Mouse (Mus musculus): ENCODE results near the gene Cd46. TPM values are rescaled to one million over a fixed set of nuclear protein-coding genes. Genes with fewer than 3 reads are reported as not detected.

The Cd46 gene
- total and polyA plus RNA-seq, 3 experiments = 0.66 to 1.0 (median 0.73) TPM

GRCm38 (mm10) chr1:195032738-195033137 lies 59.3 kb downstream of the Cd46 start:
- Histone ChIP-seq H3K79me2 (replicated peaks; ENCODE audit: control insufficient read depth, insufficient read depth, low read length) (no peaks in the 10 kb centered on the region), H3K27ac (peak overlapping the region; percentile 15; the same call in 1 of the 2 replicates), H3K4me1 (ENCODE audit: control insufficient read depth, insufficient read depth, low read length) (peaks cover 7% of the 10 kb centered on the region), H3K9ac (ENCODE audit: low read depth, low read length) (no peak overlapping the region), H3K36me3 (ENCODE audit: control insufficient read depth, insufficient read depth, low read length) (peaks cover 57% of the 10 kb centered on the region), H3K27me3 (ENCODE audit: control insufficient read depth, insufficient read depth, low read length) (no peaks in the 10 kb centered on the region), H3K4me3 (no peak overlapping the region)
- TF ChIP-seq POLR2A (IDR thresholded peaks at IDR 0.05; ENCODE audit: insufficient read depth, low read depth, low read length) (no peak), CTCF (IDR thresholded peaks at IDR 0.05) (no peak), EP300 (IDR thresholded peaks at IDR 0.05; ENCODE audit: insufficient read depth, low read depth, low read length) (no peak)
- DNase-seq = no peak
- WGBS = 87% methylated on average over 1 of the region's 1 CpGs
- intact Hi-C loops (cut with DNase I) = loop anchor here (2.0 kb wide), 1 partner anchor 14 kb away; no protein-coding TSS in a partner anchor

DNA sequence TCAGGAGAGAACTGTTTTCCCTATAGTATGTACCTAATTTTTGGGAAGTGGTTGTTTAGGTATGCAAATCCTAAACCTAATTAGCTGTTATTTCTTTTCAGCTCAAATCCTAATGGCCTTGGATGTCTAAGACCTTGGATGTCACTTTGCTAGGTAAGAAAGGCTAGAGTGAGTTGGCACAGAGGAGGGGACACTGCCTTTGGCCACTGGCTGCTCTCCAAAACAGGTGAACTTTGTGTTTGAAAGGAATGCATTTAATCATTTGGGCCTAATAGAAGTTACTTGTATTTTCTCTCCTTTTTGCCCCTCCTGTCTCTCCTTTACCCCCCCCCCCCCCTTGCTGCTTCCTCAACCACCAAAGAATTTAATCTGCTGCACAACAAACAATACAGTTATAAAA lies 60.3 kb downstream of the Cd46 start:
- intact Hi-C loops (cut with DNase I) = loop anchor here (2.0 kb wide), 1 partner anchor 13 kb away; no protein-coding TSS in a partner anchor
- no peaks in the 10 kb centered on the region for H3K79me2 ChIP-seq (replicated peaks; ENCODE audit: control insufficient read depth, insufficient read depth, low read length)
- H3K4me1 ChIP-seq (ENCODE audit: control insufficient read depth, insufficient read depth, low read length) = peaks cover 7% of the 10 kb centered on the region

DNA sequence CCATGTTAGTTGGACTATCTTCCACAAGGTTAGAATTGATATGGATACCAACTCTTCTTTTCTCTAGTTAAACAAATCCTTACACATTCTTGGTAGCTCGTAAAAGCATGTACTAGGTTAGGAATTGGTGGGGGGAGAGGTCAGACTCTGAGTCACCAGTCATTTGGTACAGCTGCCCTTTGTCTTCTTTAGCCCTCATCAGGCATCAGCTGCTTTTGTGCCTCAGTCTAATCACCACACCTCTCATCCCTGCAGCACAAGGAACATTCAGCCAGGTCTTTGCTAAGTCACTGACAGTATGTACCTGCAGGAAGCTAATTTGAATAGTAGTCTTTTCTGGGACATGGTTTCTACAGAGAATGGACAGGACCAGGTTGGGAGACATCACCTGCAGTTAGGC lies 64.5 kb downstream of the Cd46 start:
- Histone ChIP-seq H3K4me1 (ENCODE audit: control insufficient read depth, insufficient read depth, low read length) (peaks cover 5% of the 10 kb centered on the region), H3K27ac (no peak overlapping the region), H3K27me3 (ENCODE audit: control insufficient read depth, insufficient read depth, low read length) (no peaks in the 10 kb centered on the region), H3K36me3 (ENCODE audit: control insufficient read depth, insufficient read depth, low read length) (peaks cover 70% of the 10 kb centered on the region), H3K4me3 (no peak overlapping the region), H3K9ac (ENCODE audit: low read depth, low read length) (no peak overlapping the region), H3K79me2 (replicated peaks; ENCODE audit: control insufficient read depth, insufficient read depth, low read length) (no peaks in the 10 kb centered on the region)
- WGBS = 53% methylated on average over 1 of the region's 1 CpGs
- DNase-seq = no peak
- TF ChIP-seq CTCF (IDR thresholded peaks at IDR 0.05) (no peak), POLR2A (IDR thresholded peaks at IDR 0.05; ENCODE audit: insufficient read depth, low read depth, low read length) (no peak), EP300 (IDR thresholded peaks at IDR 0.05; ENCODE audit: insufficient read depth, low read depth, low read length) (no peak)
- intact Hi-C loops (cut with DNase I) = no loop called here

More for the DNA sequence above, 60.3 kb downstream of the Cd46 start:
- TF ChIP-seq EP300 (IDR thresholded peaks at IDR 0.05; ENCODE audit: insufficient read depth, low read depth, low read length) (no peak), POLR2A (IDR thresholded peaks at IDR 0.05; ENCODE audit: insufficient read depth, low read depth, low read length) (no peak), CTCF (IDR thresholded peaks at IDR 0.05) (no peak)
- DNase-seq = no peak
- H3K27ac ChIP-seq = no peak overlapping the region; the same call in 1 of the 2 replicates
- H3K9ac ChIP-seq (ENCODE audit: low read depth, low read length) = no peak overlapping the region
- H3K36me3 ChIP-seq (ENCODE audit: control insufficient read depth, insufficient read depth, low read length) = peaks cover 62% of the 10 kb centered on the region
- no peaks in the 10 kb centered on the region for H3K27me3 ChIP-seq (ENCODE audit: control insufficient read depth, insufficient read depth, low read length)
- no peak overlapping the region for H3K4me3 ChIP-seq

GRCm38 (mm10) chr1:195023848-195024247 lies 68.2 kb downstream of the Cd46 start:
- DNase-seq = no peak
- 64% methylated on average over 1 of the region's 1 CpGs for WGBS
- Histone ChIP-seq H3K79me2 (replicated peaks; ENCODE audit: control insufficient read depth, insufficient read depth, low read length) (no peaks in the 10 kb centered on the region), H3K27me3 (ENCODE audit: control insufficient read depth, insufficient read depth, low read length) (no peaks in the 10 kb centered on the region), H3K9ac (ENCODE audit: low read depth, low read length) (no peak overlapping the region), H3K27ac (peak overlapping the region; percentile 20), H3K36me3 (ENCODE audit: control insufficient read depth, insufficient read depth, low read length) (peaks cover 69% of the 10 kb centered on the region), H3K4me3 (no peak overlapping the region), H3K4me1 (ENCODE audit: control insufficient read depth, insufficient read depth, low read length) (peaks cover 8% of the 10 kb centered on the region)
- intact Hi-C loops (cut with DNase I) = no loop called here
- TF ChIP-seq POLR2A (IDR thresholded peaks at IDR 0.05; ENCODE audit: insufficient read depth, low read depth, low read length) = no peak
- no peak for TF ChIP-seq EP300 (IDR thresholded peaks at IDR 0.05; ENCODE audit: insufficient read depth, low read depth, low read length)
- no peak for TF ChIP-seq CTCF (IDR thresholded peaks at IDR 0.05)

DNA sequence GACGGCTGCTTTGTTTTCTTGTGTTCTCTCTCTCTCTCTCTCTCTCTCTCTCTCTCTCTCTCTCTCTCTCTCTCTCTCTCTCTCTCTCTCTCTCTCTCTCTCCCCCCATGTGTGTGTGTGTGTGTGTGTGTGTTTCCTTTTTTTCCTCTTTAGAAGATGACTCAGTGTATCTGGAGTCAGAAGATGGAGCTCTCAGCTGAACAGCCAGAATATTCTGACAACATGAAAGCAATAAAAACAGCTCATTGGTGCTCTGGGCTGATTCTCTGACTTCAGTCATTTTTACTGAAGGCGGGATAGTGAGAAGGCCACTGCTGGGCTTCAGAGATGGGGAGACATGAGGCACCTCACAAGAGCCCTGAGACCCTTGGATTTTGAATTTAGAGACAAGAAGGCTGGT lies 70.2 kb downstream of the Cd46 start:
- 64% methylated on average over 2 of the region's 2 CpGs for WGBS
- no peak for TF ChIP-seq POLR2A (IDR thresholded peaks at IDR 0.05; ENCODE audit: insufficient read depth, low read depth, low read length)
- no peak for TF ChIP-seq CTCF (IDR thresholded peaks at IDR 0.05)
- TF ChIP-seq EP300 (IDR thresholded peaks at IDR 0.05; ENCODE audit: insufficient read depth, low read depth, low read length) = no peak
- peaks cover 55% of the 10 kb centered on the region for H3K36me3 ChIP-seq (ENCODE audit: control insufficient read depth, insufficient read depth, low read length)
- H3K4me1 ChIP-seq (ENCODE audit: control insufficient read depth, insufficient read depth, low read length) = peaks cover 8% of the 10 kb centered on the region
- no peak overlapping the region for H3K9ac ChIP-seq (ENCODE audit: low read depth, low read length)
- DNase-seq = no peak
- intact Hi-C loops (cut with DNase I) = no loop called here
- H3K4me3 ChIP-seq = no peak overlapping the region
- H3K27ac ChIP-seq = no peak overlapping the region
- H3K27me3 ChIP-seq (ENCODE audit: control insufficient read depth, insufficient read depth, low read length) = no peaks in the 10 kb centered on the region
- H3K79me2 ChIP-seq (replicated peaks; ENCODE audit: control insufficient read depth, insufficient read depth, low read length) = no peaks in the 10 kb centered on the region

DNA sequence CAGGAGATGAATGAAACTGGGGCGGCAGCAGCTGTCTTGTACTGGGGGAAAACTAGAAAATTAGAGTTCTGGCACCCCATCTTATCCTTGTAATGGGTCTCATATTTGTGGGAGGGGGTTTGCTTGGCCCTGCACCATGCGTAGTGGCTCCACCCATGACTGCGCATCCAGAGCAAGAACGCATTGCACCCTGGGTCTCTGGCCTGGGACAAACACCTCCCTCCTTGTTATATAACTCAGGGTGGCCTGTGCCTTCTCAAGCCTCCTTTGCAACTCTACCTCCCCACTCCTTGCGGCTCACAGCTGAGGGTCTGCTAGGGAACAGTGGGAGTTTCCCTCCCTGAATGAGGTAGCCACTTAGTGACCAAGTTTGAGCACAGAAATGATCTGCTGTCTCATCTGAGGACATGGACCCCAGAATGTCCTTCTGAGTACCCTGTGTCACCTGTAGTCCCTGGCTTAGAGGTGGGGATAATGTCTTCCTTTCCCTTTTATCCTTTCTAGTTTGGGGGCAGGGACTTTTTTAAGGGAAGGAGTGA lies 72.9 kb downstream of the Cd46 start:
- Histone ChIP-seq H3K27me3 (ENCODE audit: control insufficient read depth, insufficient read depth, low read length) (no peaks in the 10 kb centered on the region), H3K4me3 (peak overlapping the region; percentile 61), H3K9ac (ENCODE audit: low read depth, low read length) (no peak overlapping the region), H3K36me3 (ENCODE audit: control insufficient read depth, insufficient read depth, low read length) (peaks cover 50% of the 10 kb centered on the region), H3K79me2 (replicated peaks; ENCODE audit: control insufficient read depth, insufficient read depth, low read length) (no peaks in the 10 kb centered on the region; the same call in 1 of the 2 replicates), H3K4me1 (ENCODE audit: control insufficient read depth, insufficient read depth, low read length) (peaks cover 12% of the 10 kb centered on the region), H3K27ac (peak overlapping the region; percentile 96; the same call in 1 of the 2 replicates)
- TF ChIP-seq CTCF (IDR thresholded peaks at IDR 0.05) = no peak
- TF ChIP-seq POLR2A (IDR thresholded peaks at IDR 0.05; ENCODE audit: insufficient read depth, low read depth, low read length) = no peak
- TF ChIP-seq EP300 (IDR thresholded peaks at IDR 0.05; ENCODE audit: insufficient read depth, low read depth, low read length) = no peak
- 91% methylated on average over 5 of the region's 5 CpGs for WGBS
- intact Hi-C loops (cut with DNase I) = loop anchor here (2.0 kb wide), 1 partner anchor 14 kb away; no protein-coding TSS in a partner anchor
- DNase-seq = no peak
